Mouse (Mus musculus) spleen, postnatal 10 days (tissue): ENCODE measurements around the gene Jmjd7.

ENCODE experiments used
- DNase-seq, 2 experiments: peaks; one replicate each; pipeline ENCODE4 v3.0.0; 2021 to 2022; ENCODE audit warnings: low spot score in 2 of 2

Jmjd7 gene

GRCm38 (mm10) chr2:120059466-120059865 lies 32.2 kb downstream of the Jmjd7 start:
- no peak for DNase-seq

DNA sequence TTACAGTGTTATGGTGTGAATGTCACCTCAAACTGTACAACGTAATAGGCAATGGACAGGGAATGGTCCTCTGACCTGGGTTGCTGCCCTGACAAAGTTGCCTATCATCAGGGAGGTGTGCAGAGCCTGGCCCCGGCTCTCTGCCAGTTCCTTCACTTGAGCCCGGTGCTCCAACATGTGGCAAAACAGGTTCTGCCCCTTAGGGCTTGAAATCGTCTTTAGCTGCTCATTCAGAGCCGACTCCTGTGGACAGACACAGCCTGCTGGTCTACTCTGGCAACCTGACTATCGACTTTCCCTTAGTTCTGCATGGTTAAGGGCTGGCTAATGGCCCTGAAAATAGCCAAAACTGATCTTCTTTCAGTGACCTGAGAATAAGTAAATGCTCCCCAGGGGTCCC lies 32.9 kb downstream of the Jmjd7 start:
- no peak for DNase-seq

- DNase-seq, result no peak
These were observed 33.4 kb downstream of the Jmjd7 start for GRCm38 (mm10) chr2:120060651-120061050.

GRCm38 (mm10) chr2:120062248-120062647 lies 35.0 kb downstream of the Jmjd7 start:
- no peak for DNase-seq

DNA sequence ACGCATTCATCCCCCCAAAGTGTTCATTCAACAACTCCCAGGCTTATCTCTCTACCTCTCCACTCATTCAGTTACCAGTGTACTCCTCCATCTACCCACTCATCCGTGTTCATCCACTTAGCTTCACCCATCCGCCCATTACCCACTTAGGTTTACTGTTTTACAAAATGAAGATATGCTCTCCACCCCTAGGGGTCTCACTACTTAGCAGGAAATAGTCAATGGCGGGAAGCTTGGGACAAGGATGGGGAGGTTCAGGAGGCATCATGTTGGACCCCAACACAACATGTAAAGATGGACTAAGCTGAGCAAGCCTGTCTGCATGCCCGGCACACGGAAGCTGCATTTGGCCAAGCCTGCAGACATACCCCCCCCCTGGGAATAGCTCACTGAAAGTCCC lies 37.4 kb downstream of the Jmjd7 start:
- no peak for DNase-seq

DNA sequence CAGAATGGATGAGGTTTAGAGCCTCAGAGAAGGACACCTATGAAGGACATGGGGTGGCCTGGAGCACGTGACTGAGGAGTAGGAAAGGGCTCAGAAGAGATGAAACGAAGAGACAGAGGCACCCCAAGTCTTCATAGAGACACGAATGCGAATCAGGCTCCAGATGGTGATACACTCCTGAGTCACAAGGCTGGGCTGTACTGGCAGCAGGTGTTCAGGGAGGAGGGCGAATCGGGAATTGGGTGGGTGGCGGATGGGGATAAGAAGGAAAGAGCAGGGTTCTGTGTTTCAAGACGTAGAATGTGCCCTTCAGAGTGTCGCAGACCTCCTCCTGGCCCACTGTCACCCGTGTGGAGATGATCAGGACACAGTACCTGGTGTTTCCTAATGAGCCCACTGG lies 38.0 kb downstream of the Jmjd7 start:
- DNase-seq, result no peak

- no peak for DNase-seq
These were observed 38.9 kb downstream of the Jmjd7 start for GRCm38 (mm10) chr2:120066224-120066623.

DNA sequence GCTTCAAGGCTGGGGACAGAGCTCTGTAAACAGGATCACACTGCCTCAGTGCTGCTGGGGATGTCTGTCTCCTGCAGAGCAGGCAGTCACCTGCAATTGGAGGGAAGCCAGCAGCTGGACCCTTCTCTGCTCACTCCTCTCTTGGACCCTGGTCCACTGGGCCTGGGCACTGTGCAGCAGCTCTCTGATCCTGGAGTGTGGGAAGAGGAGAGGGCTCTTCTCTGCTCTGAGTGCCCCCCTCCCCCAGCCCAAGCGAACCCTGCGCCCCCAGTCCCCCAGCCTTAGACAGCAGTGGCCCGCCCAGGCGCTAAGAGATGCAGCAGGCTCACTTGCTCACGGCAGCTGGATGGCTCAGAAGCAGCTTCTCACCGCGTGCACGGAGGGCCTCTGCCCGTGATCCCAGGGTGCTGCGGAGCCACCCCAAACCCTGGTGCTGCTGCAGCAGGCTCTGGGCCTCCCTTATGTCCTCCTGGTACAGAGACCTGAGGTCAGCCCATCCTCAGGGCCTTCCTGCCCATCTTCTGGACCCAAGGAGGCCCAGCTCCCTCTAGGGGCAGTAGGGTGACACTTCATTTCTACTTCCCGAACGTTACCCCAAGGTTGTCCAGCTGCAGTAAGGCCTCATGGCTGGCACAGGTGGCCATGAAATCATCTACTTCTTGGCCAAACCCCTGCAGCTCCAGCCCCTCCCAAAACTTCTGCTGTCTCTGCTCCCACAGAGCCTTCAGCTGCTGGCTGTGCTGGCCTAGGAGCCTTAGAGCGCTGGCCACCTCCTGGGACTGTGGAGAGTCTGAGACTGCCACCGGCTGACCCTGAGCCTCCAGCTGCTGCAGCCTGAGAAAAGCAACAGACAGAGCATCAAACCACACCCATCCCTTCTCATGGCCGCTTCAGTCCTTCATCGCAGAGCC lies 41.5 kb downstream of the Jmjd7 start:
- DNase-seq, result no peak

DNA sequence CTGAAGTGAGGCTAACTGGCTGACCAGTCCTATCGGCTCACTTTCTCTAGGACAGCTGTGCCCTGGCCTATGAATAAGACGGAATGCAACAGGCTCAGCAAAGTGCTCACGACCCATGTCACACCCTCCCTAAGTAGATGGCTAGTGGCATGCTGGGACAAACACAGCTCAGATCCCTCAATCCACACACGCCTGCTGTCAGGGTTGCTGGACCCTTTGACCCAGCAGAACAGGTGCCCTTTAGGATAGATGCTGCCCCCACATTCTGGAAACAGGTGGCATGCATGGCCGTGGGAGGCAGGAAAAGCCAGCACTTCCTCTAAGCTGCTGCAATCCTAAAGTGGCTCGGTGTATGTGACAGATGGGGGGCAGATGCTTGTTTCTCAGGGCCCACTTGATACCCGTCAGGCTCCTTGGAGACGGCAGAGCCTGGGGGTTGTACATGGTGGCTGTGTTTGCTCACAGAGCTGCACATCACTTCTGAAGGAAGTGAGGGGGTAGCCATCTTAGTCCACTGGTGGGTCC lies 42.2 kb downstream of the Jmjd7 start:
- DNase-seq, result no peak

DNA sequence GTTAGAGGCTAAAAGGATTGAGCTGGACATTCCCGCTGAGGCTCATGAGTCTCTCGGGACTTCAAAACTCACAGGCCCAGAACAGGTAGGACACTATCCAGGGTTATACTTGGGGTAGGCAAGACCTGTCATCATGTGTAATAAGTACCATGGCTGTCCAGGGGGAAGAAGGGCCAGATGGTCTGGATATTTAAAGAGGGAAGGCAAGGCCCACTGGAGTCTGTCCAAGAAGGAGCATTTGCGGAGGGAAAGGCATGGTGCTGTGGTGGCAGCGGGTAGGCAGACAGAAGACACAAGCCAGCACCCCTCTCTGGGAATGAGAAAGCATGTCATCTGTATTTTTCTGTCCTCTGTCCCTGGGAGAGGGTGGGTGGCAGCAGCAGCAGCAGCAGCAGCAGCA lies 46.8 kb downstream of the Jmjd7 start:
- no peak for DNase-seq

DNA sequence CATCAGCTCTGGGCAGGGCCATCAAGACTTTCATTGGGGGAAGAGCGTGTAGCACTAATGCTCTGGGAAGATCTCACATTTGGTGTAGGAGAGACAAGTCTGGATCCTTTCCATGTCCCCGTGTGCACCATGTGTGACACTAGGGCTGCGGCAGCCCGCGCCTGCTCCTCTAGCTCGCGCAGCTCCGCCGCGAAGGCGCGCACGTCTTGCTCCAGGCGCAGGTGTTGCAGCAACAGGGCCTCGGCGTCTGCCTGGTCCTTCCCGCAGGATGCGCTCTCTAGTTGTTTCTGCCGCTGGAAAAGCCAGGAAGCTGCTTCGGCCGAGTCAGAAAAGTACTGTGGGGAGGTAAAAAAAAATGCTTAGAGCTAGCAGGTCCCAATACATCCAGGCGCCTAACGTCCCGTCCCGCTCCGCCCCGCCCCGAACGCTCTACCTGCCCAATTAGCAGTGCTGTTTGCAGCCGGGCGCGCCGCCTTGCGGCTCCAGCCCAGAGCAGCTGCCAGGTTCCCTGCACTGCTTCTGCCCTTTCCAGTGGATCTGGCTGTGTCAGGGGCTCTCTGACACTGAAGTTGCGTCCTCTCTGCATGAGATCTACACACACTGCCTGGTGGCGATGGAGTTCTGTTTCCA lies 48.9 kb downstream of the Jmjd7 start:
- DNase-seq, result peak in 1 of 2 experiments; percentile 59
